In genomic region chr3:53205706-53206105, GRCm38 (mm10) we compare ENCODE assay signal across 30 mouse cellular contexts.
DNase-seq lines count a peak whose midpoint lies in the region; ATAC-seq lines count a peak whose summit lies in the region.
"Had no signal": no experiment of that assay in that cellular context is flagged by ENCODE, and none has a peak within 500 bp of the region (broad histone marks: within the 10 kb centered on the region; RNA-seq: fewer than 3 reads in every experiment).

No protein-coding gene starts in this region.

- DNase-seq in heart, adult 11 months: peak; percentile 66
- DNase-seq in thymus, postnatal 10 days (ENCODE audit: low spot score in 2 of 2): no peak
- DNase-seq in forebrain, embryonic 10.5 days (ENCODE audit: extremely low spot score, low spot score): no peak
- DNase-seq: adrenal gland, postnatal 25 days; B cell, adult 2 months; cerebellum, adult 8-10 months; forebrain, postnatal 0 days; heart, postnatal 14 days; kidney, adult 2 months; layer of hippocampus, postnatal 36 days; liver, embryonic 13.5 days; lung, adult 18-20 months; lung, postnatal 4 days; right cerebral cortex, postnatal 25 days; thymus, postnatal 14 days had no signal

- ATAC-seq in heart, embryonic 11.5 days (replicated peaks; ENCODE audit: insufficient number of reproducible peaks, low FRiP score, low TSS enrichment): no peak
- no peak for ATAC-seq in midbrain, embryonic 13.5 days
- no peak for ATAC-seq in midbrain, embryonic 16.5 days
- no peak for ATAC-seq in hindbrain, embryonic 12.5 days (ENCODE audit: low FRiP score)
- ATAC-seq: forebrain, postnatal 0 days; intestine, embryonic 15.5 days; lung, postnatal 0 days had no signal

- H3K4me1 ChIP-seq in heart, embryonic 11.5 days (ENCODE audit: control insufficient read depth, insufficient read depth, low read length): peaks cover 45% of the 10 kb centered on the region
- H3K4me1 ChIP-seq in midbrain, embryonic 13.5 days (replicated peaks): peaks cover 63% of the 10 kb centered on the region
- peaks cover 33% of the 10 kb centered on the region for H3K4me1 ChIP-seq in midbrain, embryonic 16.5 days (ENCODE audit: control insufficient read depth, insufficient read depth, low read length)
- peaks cover 60% of the 10 kb centered on the region for H3K4me1 ChIP-seq in hindbrain, embryonic 12.5 days
- H3K4me1 ChIP-seq in forebrain, embryonic 10.5 days: peaks cover 78% of the 10 kb centered on the region
- H3K4me1 ChIP-seq: liver, embryonic 13.5 days; megakaryocyte, embryonic 14.5 days had no signal

- no peaks in the 10 kb centered on the region for H3K9me3 ChIP-seq in heart, embryonic 11.5 days (replicated peaks; ENCODE audit: control insufficient read depth, low read length)
- H3K9me3 ChIP-seq in midbrain, embryonic 13.5 days: no peaks in the 10 kb centered on the region
- no peaks in the 10 kb centered on the region for H3K9me3 ChIP-seq in midbrain, embryonic 16.5 days (replicated peaks; ENCODE audit: control insufficient read depth, low read length, poor library complexity, severe bottlenecking)
- H3K9me3 ChIP-seq in hindbrain, embryonic 12.5 days (replicated peaks): no peaks in the 10 kb centered on the region
- H3K9me3 ChIP-seq in forebrain, embryonic 10.5 days: no peaks in the 10 kb centered on the region
- H3K9me3 ChIP-seq: embryonic facial prominence, embryonic 13.5 days; forebrain, embryonic 12.5 days; hindbrain, embryonic 15.5 days; intestine, embryonic 15.5 days; limb, embryonic 10.5 days; limb, embryonic 15.5 days; liver, embryonic 13.5 days; megakaryocyte, embryonic 14.5 days; stomach, embryonic 15.5 days had no signal

- H3K4me3 ChIP-seq in heart, embryonic 11.5 days (ENCODE audit: low read depth, low read length): no peak overlapping the region
- H3K4me3 ChIP-seq in midbrain, embryonic 13.5 days (replicated peaks): no peak overlapping the region
- no peak overlapping the region for H3K4me3 ChIP-seq in midbrain, embryonic 16.5 days (ENCODE audit: low read depth, low read length)
- no peak overlapping the region for H3K4me3 ChIP-seq in hindbrain, embryonic 12.5 days
- no peak overlapping the region for H3K4me3 ChIP-seq in forebrain, embryonic 10.5 days
- H3K4me3 ChIP-seq: embryonic facial prominence, embryonic 13.5 days; erythroblast, embryonic 14.5 days; forebrain, embryonic 12.5 days; hindbrain, embryonic 15.5 days; intestine, embryonic 15.5 days; limb, embryonic 10.5 days; limb, embryonic 15.5 days; liver, embryonic 13.5 days; megakaryocyte, embryonic 14.5 days; stomach, embryonic 15.5 days had no signal

- no peak overlapping the region for H3K27ac ChIP-seq in heart, embryonic 11.5 days (ENCODE audit: low read depth, low read length)
- H3K27ac ChIP-seq in midbrain, embryonic 13.5 days: 0 out of 2 replicates have a peak overlapping the region, but pooled peaks have one; percentile 7
- no peak overlapping the region for H3K27ac ChIP-seq in midbrain, embryonic 16.5 days (ENCODE audit: low read length)
- 0 out of 2 replicates have a peak overlapping the region, but pooled peaks have one; percentile 40 for H3K27ac ChIP-seq in hindbrain, embryonic 12.5 days
- H3K27ac ChIP-seq in forebrain, embryonic 10.5 days: no peak overlapping the region; the same call in 1 of the 2 replicates
- H3K27ac ChIP-seq: intestine, embryonic 15.5 days; kidney, postnatal 0 days; limb, embryonic 10.5 days; limb, embryonic 15.5 days; liver, embryonic 13.5 days; stomach, embryonic 15.5 days had no signal

- no peak overlapping the region for H3K4me2 ChIP-seq in heart, embryonic 11.5 days
- H3K4me2 ChIP-seq in midbrain, embryonic 13.5 days (replicated peaks): no peak overlapping the region
- H3K4me2 ChIP-seq in midbrain, embryonic 16.5 days (ENCODE audit: low read length): no peak overlapping the region
- H3K4me2 ChIP-seq in hindbrain, embryonic 12.5 days (replicated peaks): no peak overlapping the region
- H3K4me2 ChIP-seq: embryonic facial prominence, embryonic 13.5 days; forebrain, embryonic 12.5 days; intestine, embryonic 15.5 days; limb, embryonic 15.5 days; liver, embryonic 13.5 days; stomach, embryonic 15.5 days had no signal

- 89% methylated on average over 3 of the region's 3 CpGs for WGBS in heart, embryonic 11.5 days (ENCODE audit: insufficient replicate concordance)
- 97% methylated on average over 3 of the region's 3 CpGs for WGBS in midbrain, embryonic 13.5 days
- WGBS in midbrain, embryonic 16.5 days: 92% methylated on average over 3 of the region's 3 CpGs
- 81% methylated on average over 3 of the region's 3 CpGs for whole genome bisulfite sequencing in hindbrain, embryonic 12.5 days
- WGBS in forebrain, embryonic 10.5 days: 94% methylated on average over 3 of the region's 3 CpGs

- no peaks in the 10 kb centered on the region for H3K36me3 ChIP-seq in heart, embryonic 11.5 days (ENCODE audit: control insufficient read depth, insufficient read depth, low read length)
- H3K36me3 ChIP-seq in midbrain, embryonic 13.5 days: no peaks in the 10 kb centered on the region
- no peaks in the 10 kb centered on the region for H3K36me3 ChIP-seq in midbrain, embryonic 16.5 days (ENCODE audit: control insufficient read depth, insufficient read depth, low read length)
- H3K36me3 ChIP-seq in hindbrain, embryonic 12.5 days: no peaks in the 10 kb centered on the region
- no peaks in the 10 kb centered on the region for H3K36me3 ChIP-seq in forebrain, embryonic 10.5 days (replicated peaks)
- H3K36me3 ChIP-seq: embryonic facial prominence, embryonic 13.5 days; forebrain, embryonic 12.5 days; hindbrain, embryonic 15.5 days; intestine, embryonic 15.5 days; limb, embryonic 10.5 days; limb, embryonic 15.5 days; liver, embryonic 13.5 days; stomach, embryonic 15.5 days had no signal

- no peak overlapping the region for H3K9ac ChIP-seq in heart, embryonic 11.5 days (ENCODE audit: low read depth, low read length)
- no peak overlapping the region for H3K9ac ChIP-seq in midbrain, embryonic 13.5 days (replicated peaks)
- H3K9ac ChIP-seq in midbrain, embryonic 16.5 days (ENCODE audit: low read depth, low read length): no peak overlapping the region
- H3K9ac ChIP-seq in hindbrain, embryonic 12.5 days: no peak overlapping the region
- H3K9ac ChIP-seq: embryonic facial prominence, embryonic 13.5 days; forebrain, embryonic 12.5 days; forebrain, postnatal 0 days; hindbrain, embryonic 15.5 days; intestine, embryonic 15.5 days; limb, embryonic 15.5 days; liver, embryonic 13.5 days; stomach, embryonic 15.5 days had no signal

- H3K27me3 ChIP-seq in heart, embryonic 11.5 days (ENCODE audit: control insufficient read depth, insufficient read depth, low read length): no peaks in the 10 kb centered on the region
- peaks cover 4% of the 10 kb centered on the region; the same call in 1 of the 2 replicates for H3K27me3 ChIP-seq in midbrain, embryonic 13.5 days
- H3K27me3 ChIP-seq in midbrain, embryonic 16.5 days (ENCODE audit: control insufficient read depth, insufficient read depth, low read depth, low read length): no peaks in the 10 kb centered on the region; the same call in 1 of the 2 replicates
- H3K27me3 ChIP-seq in hindbrain, embryonic 12.5 days: no peaks in the 10 kb centered on the region
- H3K27me3 ChIP-seq in forebrain, embryonic 10.5 days (ENCODE audit: poor library complexity, severe bottlenecking): no peaks in the 10 kb centered on the region
- H3K27me3 ChIP-seq: forebrain, embryonic 12.5 days; hindbrain, embryonic 15.5 days; intestine, embryonic 15.5 days; limb, embryonic 15.5 days; liver, embryonic 13.5 days; megakaryocyte, embryonic 14.5 days; stomach, embryonic 15.5 days had no signal

Comparison
In these comparisons a context has a peak if more than half of its experiments do, and no peak if none do; other contexts are left out.
1. H3K27ac ChIP-seq: peak in midbrain, embryonic 13.5 days (single experiment) and hindbrain, embryonic 12.5 days (single experiment); none in heart, embryonic 11.5 days (single experiment), midbrain, embryonic 16.5 days (single experiment) and forebrain, embryonic 10.5 days (single experiment).